Mouse (Mus musculus): ENCODE measurements around the gene Map3k10. TPM values are rescaled to one million over a fixed set of nuclear protein-coding genes. Genes with fewer than 3 reads are reported as not detected.

Gene Map3k10
- polyA plus RNA-seq, 1 experiment from 2014 or later: 1.7 TPM

GRCm38 (mm10) chr7:27688246-27688788 lies 13.9 kb upstream of the Map3k10 start:
- peaks cover 14% of the 10 kb centered on the region for H3K4me1 ChIP-seq (ENCODE audit: insufficient read depth)
- no peaks in the 10 kb centered on the region for H3K36me3 ChIP-seq (replicated peaks; ENCODE audit: insufficient read depth, low read length)
- WGBS (ENCODE audit: insufficient replicate concordance): 30% methylated on average over 14 of the region's 14 CpGs
- H3K9me3 ChIP-seq (ENCODE audit: low read length): no peaks in the 10 kb centered on the region
- TF ChIP-seq CTCF (IDR thresholded peaks at IDR 0.05; ENCODE audit: low read depth) (no peak), EP300 (IDR thresholded peaks at IDR 0.05; ENCODE audit: low read depth) (no peak)
- H3K27ac ChIP-seq (ENCODE audit: low read depth): peak overlapping the region; percentile 64
- peak overlapping the region; percentile 88 for H3K4me2 ChIP-seq (ENCODE audit: low read depth, low read length)
- peak overlapping the region; percentile 52 for H3K4me3 ChIP-seq (ENCODE audit: low read depth, low read length)
- ATAC-seq (no peak), DNase-seq (no peak)
- H3K9ac ChIP-seq (replicated peaks): peak overlapping the region; percentile 71
- H3K27me3 ChIP-seq (ENCODE audit: insufficient read depth, low read length): no peaks in the 10 kb centered on the region

DNA sequence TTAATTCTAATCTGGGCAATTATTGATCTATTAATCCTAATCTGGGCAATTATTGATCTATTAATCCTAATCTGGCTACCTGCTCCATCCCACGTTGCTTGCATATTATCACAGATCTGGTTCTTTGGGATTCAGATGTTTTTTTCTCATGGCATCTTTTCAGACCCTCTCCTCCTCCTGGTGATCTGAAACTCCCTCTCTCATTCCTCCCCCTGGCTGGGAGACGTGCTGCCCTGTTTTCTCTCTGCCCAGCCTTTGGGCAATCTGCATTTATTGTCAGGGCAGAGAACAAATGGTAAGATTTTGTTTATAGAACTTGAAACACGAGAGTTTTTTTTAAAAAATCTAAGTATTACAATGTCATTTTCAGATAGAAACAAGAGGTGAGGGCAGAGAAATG lies 13.4 kb upstream of the Map3k10 start:
- TF ChIP-seq CTCF (IDR thresholded peaks at IDR 0.05; ENCODE audit: low read depth) (no peak), EP300 (IDR thresholded peaks at IDR 0.05; ENCODE audit: low read depth) (no peak)
- WGBS (ENCODE audit: insufficient replicate concordance): 68% methylated on average over 3 of the region's 3 CpGs
- H3K9me3 ChIP-seq (ENCODE audit: low read length): no peaks in the 10 kb centered on the region
- ATAC-seq (no peak), DNase-seq (no peak)
- no peaks in the 10 kb centered on the region for H3K27me3 ChIP-seq (ENCODE audit: insufficient read depth, low read length)
- no peak overlapping the region for H3K4me3 ChIP-seq (ENCODE audit: low read depth, low read length)
- no peaks in the 10 kb centered on the region for H3K36me3 ChIP-seq (replicated peaks; ENCODE audit: insufficient read depth, low read length)
- no peak overlapping the region for H3K9ac ChIP-seq (replicated peaks)
- peak overlapping the region; percentile 88; the same call in 1 of the 2 replicates for H3K4me2 ChIP-seq (ENCODE audit: low read depth, low read length)
- no peak overlapping the region for H3K27ac ChIP-seq (ENCODE audit: low read depth)
- H3K4me1 ChIP-seq (ENCODE audit: insufficient read depth): peaks cover 14% of the 10 kb centered on the region

DNA sequence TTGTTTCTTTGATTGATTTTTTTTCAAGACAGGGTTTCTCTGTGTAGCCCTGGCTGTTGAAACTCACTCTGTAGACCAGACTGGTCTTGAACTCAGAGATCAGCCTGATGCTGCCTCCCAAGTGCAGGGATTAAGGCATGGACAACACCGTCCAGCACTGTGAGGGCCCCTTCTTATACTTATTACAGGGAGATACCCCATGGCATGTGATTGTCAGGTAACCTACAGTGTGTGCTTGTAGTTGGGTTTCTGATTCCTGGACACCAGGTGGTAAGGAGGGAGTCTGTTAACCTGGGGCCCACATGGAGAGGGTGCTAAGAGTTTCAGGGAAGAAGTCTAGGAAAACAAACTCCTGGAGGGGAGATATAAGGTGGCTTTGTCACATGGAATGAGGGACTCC lies 12.6 kb upstream of the Map3k10 start:
- DNase-seq: no peak
- no peak overlapping the region for H3K9ac ChIP-seq (replicated peaks)
- no peaks in the 10 kb centered on the region for H3K36me3 ChIP-seq (replicated peaks; ENCODE audit: insufficient read depth, low read length)
- no peak overlapping the region for H3K4me2 ChIP-seq (ENCODE audit: low read depth, low read length)
- no peak for ATAC-seq
- TF ChIP-seq EP300 (IDR thresholded peaks at IDR 0.05; ENCODE audit: low read depth) (no peak), CTCF (IDR thresholded peaks at IDR 0.05; ENCODE audit: low read depth) (no peak)
- peaks cover 14% of the 10 kb centered on the region for H3K4me1 ChIP-seq (ENCODE audit: insufficient read depth)
- no peak overlapping the region for H3K4me3 ChIP-seq (ENCODE audit: low read depth, low read length)
- no peaks in the 10 kb centered on the region for H3K27me3 ChIP-seq (ENCODE audit: insufficient read depth, low read length)
- H3K27ac ChIP-seq (ENCODE audit: low read depth): no peak overlapping the region
- no peaks in the 10 kb centered on the region for H3K9me3 ChIP-seq (ENCODE audit: low read length)
- WGBS (ENCODE audit: insufficient replicate concordance): 90% methylated on average over 1 of the region's 1 CpGs

- Histone ChIP-seq H3K4me2 (ENCODE audit: low read depth, low read length) (no peak overlapping the region), H3K9ac (replicated peaks) (no peak overlapping the region), H3K36me3 (replicated peaks; ENCODE audit: insufficient read depth, low read length) (no peaks in the 10 kb centered on the region), H3K27ac (ENCODE audit: low read depth) (no peak overlapping the region), H3K4me3 (ENCODE audit: low read depth, low read length) (no peak overlapping the region), H3K27me3 (ENCODE audit: insufficient read depth, low read length) (no peaks in the 10 kb centered on the region), H3K4me1 (ENCODE audit: insufficient read depth) (peaks cover 14% of the 10 kb centered on the region), H3K9me3 (ENCODE audit: low read length) (no peaks in the 10 kb centered on the region)
- 0% methylated on average over 6 of the region's 6 CpGs for WGBS (ENCODE audit: insufficient replicate concordance)
- DNase-seq (no peak), ATAC-seq (no peak)
- TF ChIP-seq CTCF (IDR thresholded peaks at IDR 0.05; ENCODE audit: low read depth) (peak; percentile 85), EP300 (IDR thresholded peaks at IDR 0.05; ENCODE audit: low read depth) (no peak)
Measured at GRCm38 (mm10) chr7:27685681-27686080, 11.3 kb upstream of the Map3k10 start.

DNA sequence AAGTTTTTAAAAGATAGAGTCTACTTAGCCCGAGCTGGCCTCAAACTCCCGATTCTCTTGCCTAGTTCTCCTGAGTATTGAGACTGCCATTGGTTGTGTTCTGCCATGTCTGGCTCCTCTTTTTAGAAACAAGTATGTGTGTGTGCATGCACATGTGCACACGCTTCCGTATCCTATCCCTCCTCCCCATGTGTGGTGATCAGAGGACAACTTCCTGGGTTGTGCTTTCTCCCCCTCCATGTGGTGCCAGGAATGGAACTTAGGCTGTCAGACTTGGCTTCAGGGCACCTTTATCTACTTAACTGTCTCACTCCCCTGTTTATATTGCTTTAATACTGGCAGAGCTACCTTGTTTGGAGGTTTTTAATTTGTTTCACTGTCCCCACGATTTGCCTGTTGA lies 10.8 kb upstream of the Map3k10 start:
- no peak overlapping the region for H3K4me3 ChIP-seq (ENCODE audit: low read depth, low read length)
- ATAC-seq: no peak

GRCm38 (mm10) chr7:27683218-27683617 lies 8.8 kb upstream of the Map3k10 start:
- no peak overlapping the region for H3K9ac ChIP-seq (replicated peaks)
- H3K4me2 ChIP-seq (ENCODE audit: low read depth, low read length): no peak overlapping the region
- DNase-seq: no peak
- no peak overlapping the region for H3K4me3 ChIP-seq (ENCODE audit: low read depth, low read length)
- TF ChIP-seq EP300 (IDR thresholded peaks at IDR 0.05; ENCODE audit: low read depth) (no peak), CTCF (IDR thresholded peaks at IDR 0.05; ENCODE audit: low read depth) (no peak)
- no peak overlapping the region for H3K27ac ChIP-seq (ENCODE audit: low read depth)
- H3K9me3 ChIP-seq (ENCODE audit: low read length): no peaks in the 10 kb centered on the region
- WGBS (ENCODE audit: insufficient replicate concordance): 19% methylated on average over 2 of the region's 2 CpGs
- H3K4me1 ChIP-seq (ENCODE audit: insufficient read depth): peaks cover 4% of the 10 kb centered on the region; the same call in 1 of the 2 replicates
- H3K27me3 ChIP-seq (ENCODE audit: insufficient read depth, low read length): no peaks in the 10 kb centered on the region
- no peak for ATAC-seq
- no peaks in the 10 kb centered on the region for H3K36me3 ChIP-seq (replicated peaks; ENCODE audit: insufficient read depth, low read length)

More for the DNA sequence above, 10.8 kb upstream of the Map3k10 start:
- no peak overlapping the region for H3K4me2 ChIP-seq (ENCODE audit: low read depth, low read length)
- no peak for TF ChIP-seq CTCF (IDR thresholded peaks at IDR 0.05; ENCODE audit: low read depth)
- no peak for TF ChIP-seq EP300 (IDR thresholded peaks at IDR 0.05; ENCODE audit: low read depth)
- H3K36me3 ChIP-seq (replicated peaks; ENCODE audit: insufficient read depth, low read length): no peaks in the 10 kb centered on the region
- no peaks in the 10 kb centered on the region for H3K9me3 ChIP-seq (ENCODE audit: low read length)
- 32% methylated on average over 5 of the region's 5 CpGs for whole genome bisulfite sequencing (ENCODE audit: insufficient replicate concordance)
- H3K27me3 ChIP-seq (ENCODE audit: insufficient read depth, low read length): no peaks in the 10 kb centered on the region
- H3K27ac ChIP-seq (ENCODE audit: low read depth): no peak overlapping the region
- H3K4me1 ChIP-seq (ENCODE audit: insufficient read depth): peaks cover 14% of the 10 kb centered on the region
- no peak overlapping the region for H3K9ac ChIP-seq (replicated peaks)
- DNase-seq: no peak

Data from liver, postnatal 0 days (tissue).